In genomic region chr17:71311340-71312171, GRCm38 (mm10) we compare ENCODE assay signal across 8 mouse cellular contexts. TPM values are rescaled to one million over a fixed set of nuclear protein-coding genes. Genes with fewer than 3 reads are reported as not detected.
A peak's percentile ranks its signal among the peaks of the same experiment; 100 is the strongest.
DNase-seq lines count a peak whose midpoint lies in the region; ATAC-seq and TF ChIP-seq lines count a peak whose summit lies in the region.

Gene Emilin2, minus strand, starts transcription at chr17:71311978.

- DNase-seq in thymus, adult 2 months: peak; percentile 58
- DNase-seq in thymus, adult 18-20 months: no peak
- peak; percentile 77 for DNase-seq in embryonic facial prominence, embryonic 11.5 days (ENCODE audit: low spot score)
- DNase-seq in thymus, postnatal 25 days: peak; percentile 49
- no peak for DNase-seq in ovary, adult 18-20 months (ENCODE audit: low spot score)

- ATAC-seq in embryonic facial prominence, embryonic 11.5 days (replicated peaks; ENCODE audit: insufficient number of reproducible peaks, low FRiP score, low TSS enrichment, low read depth): no peak
- ATAC-seq in heart, embryonic 15.5 days (replicated peaks; ENCODE audit: insufficient number of reproducible peaks, insufficient read depth, low FRiP score, low read depth): no peak
- ATAC-seq in limb, embryonic 13.5 days (ENCODE audit: low FRiP score, low read depth): peak; percentile 17; the same call in 1 of the 2 replicates
- no peak for ATAC-seq in midbrain, embryonic 16.5 days

- no peaks in the 10 kb centered on the region for H3K9me3 ChIP-seq in embryonic facial prominence, embryonic 11.5 days (replicated peaks; ENCODE audit: control insufficient read depth, low read length)
- no peaks in the 10 kb centered on the region for H3K9me3 ChIP-seq in heart, embryonic 15.5 days (replicated peaks)
- H3K9me3 ChIP-seq in limb, embryonic 13.5 days: no peaks in the 10 kb centered on the region
- H3K9me3 ChIP-seq in midbrain, embryonic 16.5 days (replicated peaks; ENCODE audit: control insufficient read depth, low read length, poor library complexity, severe bottlenecking): no peaks in the 10 kb centered on the region

- H3K36me3 ChIP-seq in thymus, adult 2 months (ENCODE audit: control insufficient read depth, insufficient read depth, low read length): no peaks in the 10 kb centered on the region
- H3K36me3 ChIP-seq in embryonic facial prominence, embryonic 11.5 days (replicated peaks; ENCODE audit: control insufficient read depth, insufficient read depth, low read depth, low read length): no peaks in the 10 kb centered on the region
- no peaks in the 10 kb centered on the region for H3K36me3 ChIP-seq in heart, embryonic 15.5 days
- no peaks in the 10 kb centered on the region for H3K36me3 ChIP-seq in limb, embryonic 13.5 days
- H3K36me3 ChIP-seq in midbrain, embryonic 16.5 days (ENCODE audit: control insufficient read depth, insufficient read depth, low read length): no peaks in the 10 kb centered on the region

- no peak for TF ChIP-seq CTCF in thymus, adult 2 months (IDR thresholded peaks at IDR 0.05; ENCODE audit: borderline replicate concordance, control insufficient read depth, extremely low read depth, insufficient read depth, low read length, poor library complexity)

- no peak within 1 kb of the TSS for H3K27ac ChIP-seq in thymus, adult 2 months (ENCODE audit: control insufficient read depth, insufficient read depth, low read length)
- H3K27ac ChIP-seq in embryonic facial prominence, embryonic 11.5 days (replicated peaks; ENCODE audit: low read depth, low read length): peak within 1 kb of the TSS; percentile 72
- H3K27ac ChIP-seq in heart, embryonic 15.5 days: 0 out of 2 replicates have a peak within 1 kb of the TSS, but pooled peaks have one; percentile 8
- peak within 1 kb of the TSS; percentile 78; the same call in 1 of the 2 replicates for H3K27ac ChIP-seq in limb, embryonic 13.5 days
- no peak within 1 kb of the TSS for H3K27ac ChIP-seq in midbrain, embryonic 16.5 days (ENCODE audit: low read length)

- H3K4me2 ChIP-seq in embryonic facial prominence, embryonic 11.5 days (ENCODE audit: low read depth, low read length): peak within 1 kb of the TSS; percentile 99
- H3K4me2 ChIP-seq in heart, embryonic 15.5 days: peak within 1 kb of the TSS; percentile 99
- peak within 1 kb of the TSS; percentile 99 for H3K4me2 ChIP-seq in limb, embryonic 13.5 days (replicated peaks)
- peak within 1 kb of the TSS; percentile 100 for H3K4me2 ChIP-seq in midbrain, embryonic 16.5 days (ENCODE audit: low read length)

- WGBS in thymus, adult 2 months: 16% methylated on average over 20 of the region's 20 CpGs
- WGBS in embryonic facial prominence, embryonic 11.5 days: 8% methylated on average over 20 of the region's 20 CpGs
- WGBS in heart, embryonic 15.5 days: 8% methylated on average over 20 of the region's 20 CpGs
- WGBS in limb, embryonic 13.5 days: 8% methylated on average over 20 of the region's 20 CpGs
- WGBS in midbrain, embryonic 16.5 days: 9% methylated on average over 20 of the region's 20 CpGs

- H3K4me3 ChIP-seq in thymus, adult 2 months (ENCODE audit: control insufficient read depth, insufficient read depth, low read length): peak within 1 kb of the TSS; percentile 41
- peak within 1 kb of the TSS; percentile 58 for H3K4me3 ChIP-seq in embryonic facial prominence, embryonic 11.5 days (ENCODE audit: low read depth, low read length)
- peak within 1 kb of the TSS; percentile 73 for H3K4me3 ChIP-seq in heart, embryonic 15.5 days
- peak within 1 kb of the TSS; percentile 70 for H3K4me3 ChIP-seq in limb, embryonic 13.5 days
- peak within 1 kb of the TSS; percentile 69 for H3K4me3 ChIP-seq in midbrain, embryonic 16.5 days (ENCODE audit: low read depth, low read length)

- H3K4me1 ChIP-seq in thymus, adult 2 months (replicated peaks; ENCODE audit: control insufficient read depth, insufficient read depth, low read length): peaks cover 14% of the 10 kb centered on the region
- H3K4me1 ChIP-seq in embryonic facial prominence, embryonic 11.5 days (ENCODE audit: control insufficient read depth, insufficient read depth, low read length): no peaks in the 10 kb centered on the region
- peaks cover 36% of the 10 kb centered on the region for H3K4me1 ChIP-seq in heart, embryonic 15.5 days (replicated peaks)
- H3K4me1 ChIP-seq in limb, embryonic 13.5 days: peaks cover 19% of the 10 kb centered on the region
- H3K4me1 ChIP-seq in midbrain, embryonic 16.5 days (ENCODE audit: control insufficient read depth, insufficient read depth, low read length): peaks cover 13% of the 10 kb centered on the region

- TF ChIP-seq POLR2A in thymus, adult 2 months (IDR thresholded peaks at IDR 0.05; ENCODE audit: control insufficient read depth, extremely low read depth, insufficient read depth, low read length, poor library complexity): no peak

- H3K27me3 ChIP-seq in thymus, adult 2 months (ENCODE audit: control insufficient read depth, insufficient read depth, low read length): peaks cover 14% of the 10 kb centered on the region
- no peaks in the 10 kb centered on the region for H3K27me3 ChIP-seq in embryonic facial prominence, embryonic 11.5 days (ENCODE audit: control insufficient read depth, insufficient read depth, low read length)
- peaks cover 14% of the 10 kb centered on the region; the same call in 1 of the 2 replicates for H3K27me3 ChIP-seq in heart, embryonic 15.5 days
- H3K27me3 ChIP-seq in limb, embryonic 13.5 days: peaks cover 24% of the 10 kb centered on the region
- H3K27me3 ChIP-seq in midbrain, embryonic 16.5 days (ENCODE audit: control insufficient read depth, insufficient read depth, low read depth, low read length): peaks cover 20% of the 10 kb centered on the region

- peak within 1 kb of the TSS; percentile 70 for H3K9ac ChIP-seq in embryonic facial prominence, embryonic 11.5 days (replicated peaks; ENCODE audit: low read length)
- H3K9ac ChIP-seq in heart, embryonic 15.5 days: peak within 1 kb of the TSS; percentile 77
- peak within 1 kb of the TSS; percentile 78 for H3K9ac ChIP-seq in limb, embryonic 13.5 days
- peak within 1 kb of the TSS; percentile 72 for H3K9ac ChIP-seq in midbrain, embryonic 16.5 days (ENCODE audit: low read depth, low read length)

RNA-seq across cellular contexts. Expression of gene Emilin2, which starts in this region (rescaled TPM):
- polyA plus RNA-seq in thymus, adult 2 months (2012; rRNA removed): 5.9 and 8.7 TPM in 2 replicates
- polyA plus RNA-seq in embryonic facial prominence, embryonic 11.5 days (2014; fragmentation: Nextera tagmentation; extraction: Ambion mirVana): 16.9 and 19.9 TPM in 2 replicates
- 35.4 and 39.8 TPM in 2 replicates for polyA plus RNA-seq in heart, embryonic 15.5 days (2015; fragmentation: Nextera tagmentation; extraction: Ambion mirVana)
- polyA plus RNA-seq in limb, embryonic 13.5 days (2015; fragmentation: Nextera tagmentation; extraction: Ambion mirVana): 18.6 and 19.1 TPM in 2 replicates
- 1.0 and 1.4 TPM in 2 replicates for polyA plus RNA-seq in midbrain, embryonic 16.5 days (2015; fragmentation: Nextera tagmentation; extraction: Ambion mirVana)

Comparison
In these comparisons a context has a peak if more than half of its experiments do, and no peak if none do; other contexts are left out.
1. DNase-seq: peak in thymus, adult 2 months (single experiment), embryonic facial prominence, embryonic 11.5 days (single experiment) and thymus, postnatal 25 days (single experiment); none in thymus, adult 18-20 months (0 of 2) and ovary, adult 18-20 months (single experiment).
2. H3K27ac ChIP-seq: peak in embryonic facial prominence, embryonic 11.5 days (single experiment), heart, embryonic 15.5 days (single experiment) and limb, embryonic 13.5 days (single experiment); none in thymus, adult 2 months (single experiment) and midbrain, embryonic 16.5 days (single experiment).
3. Peak in every context shown above with its lines, with median percentiles within 50 percentile points of each other: H3K4me3 ChIP-seq, H3K4me2 ChIP-seq and H3K9ac ChIP-seq.